In genomic region chr13:70865867-70866266, GRCm38 (mm10) we compare ENCODE assay signal across 34 mouse cellular contexts. TPM values are rescaled to one million over a fixed set of nuclear protein-coding genes. Genes with fewer than 3 reads are reported as not detected.
DNase-seq lines count a peak whose midpoint lies in the region; ATAC-seq and TF ChIP-seq lines count a peak whose summit lies in the region.
"Had no signal": no experiment of that assay in that cellular context is flagged by ENCODE, and none has a peak within 500 bp of the region (broad histone marks: within the 10 kb centered on the region; RNA-seq: fewer than 3 reads in every experiment).

No protein-coding gene starts in this region.

- H3K36me3 ChIP-seq in forebrain, postnatal 0 days (ENCODE audit: insufficient read depth), result no peaks in the 10 kb centered on the region
- no peaks in the 10 kb centered on the region for H3K36me3 ChIP-seq in forebrain, embryonic 15.5 days
- no peaks in the 10 kb centered on the region for H3K36me3 ChIP-seq in liver, postnatal 0 days (replicated peaks; ENCODE audit: insufficient read depth, low read length)
- no peaks in the 10 kb centered on the region for H3K36me3 ChIP-seq in liver, embryonic 11.5 days (ENCODE audit: control insufficient read depth, insufficient read depth, low read length)
- H3K36me3 ChIP-seq in limb, embryonic 10.5 days, result no peaks in the 10 kb centered on the region
- H3K36me3 ChIP-seq: embryonic facial prominence, embryonic 13.5 days; forebrain, embryonic 10.5 days; heart, embryonic 15.5 days; hindbrain, embryonic 13.5 days; limb, embryonic 12.5 days; liver, embryonic 13.5 days; neural tube, embryonic 12.5 days had no signal

- no peaks in the 10 kb centered on the region for H3K9me3 ChIP-seq in forebrain, postnatal 0 days (ENCODE audit: low read length)
- no peaks in the 10 kb centered on the region for H3K9me3 ChIP-seq in forebrain, embryonic 15.5 days
- H3K9me3 ChIP-seq in liver, postnatal 0 days (ENCODE audit: low read length), result no peaks in the 10 kb centered on the region
- no peaks in the 10 kb centered on the region for H3K9me3 ChIP-seq in liver, embryonic 11.5 days (ENCODE audit: control insufficient read depth, low read length)
- H3K9me3 ChIP-seq in limb, embryonic 10.5 days (replicated peaks), result no peaks in the 10 kb centered on the region
- H3K9me3 ChIP-seq: embryonic facial prominence, embryonic 13.5 days; forebrain, embryonic 10.5 days; heart, embryonic 15.5 days; hindbrain, embryonic 13.5 days; limb, embryonic 12.5 days; liver, embryonic 13.5 days; neural tube, embryonic 12.5 days had no signal

- no peak overlapping the region for H3K9ac ChIP-seq in forebrain, postnatal 0 days
- no peak overlapping the region for H3K9ac ChIP-seq in forebrain, embryonic 15.5 days (replicated peaks)
- no peak overlapping the region for H3K9ac ChIP-seq in liver, postnatal 0 days (replicated peaks)
- H3K9ac ChIP-seq in liver, embryonic 11.5 days (ENCODE audit: low read depth, low read length), result no peak overlapping the region
- H3K9ac ChIP-seq: embryonic facial prominence, embryonic 13.5 days; heart, embryonic 15.5 days; hindbrain, embryonic 13.5 days; limb, embryonic 12.5 days; liver, embryonic 13.5 days; neural tube, embryonic 12.5 days had no signal

- ATAC-seq in forebrain, postnatal 0 days, result no peak
- no peak for ATAC-seq in forebrain, embryonic 15.5 days (replicated peaks)
- ATAC-seq in liver, postnatal 0 days, result no peak
- no peak for ATAC-seq in liver, embryonic 11.5 days (replicated peaks; ENCODE audit: low FRiP score)
- ATAC-seq: intestine, postnatal 0 days; midbrain, embryonic 16.5 days had no signal

- no peaks in the 10 kb centered on the region for H3K27me3 ChIP-seq in forebrain, postnatal 0 days (ENCODE audit: insufficient read depth, low read length)
- H3K27me3 ChIP-seq in forebrain, embryonic 15.5 days, result no peaks in the 10 kb centered on the region
- H3K27me3 ChIP-seq in liver, postnatal 0 days (ENCODE audit: insufficient read depth, low read length), result no peaks in the 10 kb centered on the region
- no peaks in the 10 kb centered on the region for H3K27me3 ChIP-seq in liver, embryonic 11.5 days (replicated peaks; ENCODE audit: control insufficient read depth, insufficient read depth, low read length)
- no peaks in the 10 kb centered on the region for H3K27me3 ChIP-seq in limb, embryonic 10.5 days (ENCODE audit: low read depth, poor library complexity, severe bottlenecking)
- H3K27me3 ChIP-seq: CH12.LX; embryonic facial prominence, embryonic 13.5 days; heart, embryonic 15.5 days; hindbrain, embryonic 13.5 days; limb, embryonic 12.5 days; liver, embryonic 13.5 days; neural tube, embryonic 12.5 days had no signal

- DNase-seq in adrenal gland, adult 2 months, result peak; percentile 15
- no peak for DNase-seq in adrenal gland, postnatal 4 days (ENCODE audit: low spot score in 2 of 2)
- peak; percentile 13 for DNase-seq in forebrain, postnatal 0 days
- DNase-seq in liver, postnatal 0 days, result peak; percentile 31
- no peak for DNase-seq in liver, embryonic 11.5 days (ENCODE audit: low spot score)
- peak; percentile 4 for DNase-seq in limb, embryonic 10.5 days (ENCODE audit: low spot score)
- DNase-seq: cerebellum, adult 11-12 months; cerebellum, adult 9-11 months; gastrocnemius, postnatal 14 days; heart, postnatal 36 days; kidney, adult 9 months; kidney, postnatal 10 days; layer of hippocampus, postnatal 36 days; liver, embryonic 13.5 days; lung, adult 2 months; lung, postnatal 10 days; right cerebral cortex, postnatal 14 days had no signal

- no peak overlapping the region for H3K4me2 ChIP-seq in forebrain, postnatal 0 days (ENCODE audit: low read depth)
- H3K4me2 ChIP-seq in forebrain, embryonic 15.5 days (replicated peaks), result no peak overlapping the region
- no peak overlapping the region for H3K4me2 ChIP-seq in liver, postnatal 0 days (ENCODE audit: low read depth, low read length)
- no peak overlapping the region for H3K4me2 ChIP-seq in liver, embryonic 11.5 days
- H3K4me2 ChIP-seq: embryonic facial prominence, embryonic 13.5 days; heart, embryonic 15.5 days; hindbrain, embryonic 13.5 days; limb, embryonic 12.5 days; liver, embryonic 13.5 days; neural tube, embryonic 12.5 days had no signal

- no peak overlapping the region for H3K4me3 ChIP-seq in forebrain, postnatal 0 days (ENCODE audit: low read depth, low read length)
- no peak overlapping the region for H3K4me3 ChIP-seq in forebrain, embryonic 15.5 days
- no peak overlapping the region for H3K4me3 ChIP-seq in liver, postnatal 0 days (ENCODE audit: low read depth, low read length)
- no peak overlapping the region for H3K4me3 ChIP-seq in liver, embryonic 11.5 days (ENCODE audit: low read depth, low read length)
- H3K4me3 ChIP-seq in limb, embryonic 10.5 days, result no peak overlapping the region
- H3K4me3 ChIP-seq: embryonic facial prominence, embryonic 13.5 days; forebrain, embryonic 10.5 days; heart, embryonic 15.5 days; hindbrain, embryonic 13.5 days; limb, embryonic 12.5 days; liver, embryonic 13.5 days; myocyte; neural tube, embryonic 12.5 days had no signal

- H3K27ac ChIP-seq in forebrain, postnatal 0 days (ENCODE audit: low read depth, low read length), result no peak overlapping the region
- H3K27ac ChIP-seq in forebrain, embryonic 15.5 days (replicated peaks), result no peak overlapping the region
- no peak overlapping the region for H3K27ac ChIP-seq in liver, postnatal 0 days (ENCODE audit: low read depth)
- no peak overlapping the region for H3K27ac ChIP-seq in liver, embryonic 11.5 days (ENCODE audit: low read depth, low read length)
- H3K27ac ChIP-seq in limb, embryonic 10.5 days, result no peak overlapping the region
- H3K27ac ChIP-seq: embryonic facial prominence, embryonic 13.5 days; forebrain, embryonic 10.5 days; heart, embryonic 15.5 days; hindbrain, embryonic 13.5 days; limb, embryonic 12.5 days; liver, embryonic 13.5 days; macrophage; neural tube, embryonic 12.5 days had no signal

- TF ChIP-seq CTCF in forebrain, postnatal 0 days (IDR thresholded peaks at IDR 0.05; ENCODE audit: low read depth), result no peak
- TF ChIP-seq CTCF in liver, postnatal 0 days (IDR thresholded peaks at IDR 0.05; ENCODE audit: low read depth), result no peak

- H3K4me1 ChIP-seq in forebrain, postnatal 0 days (ENCODE audit: insufficient read depth), result no peaks in the 10 kb centered on the region
- H3K4me1 ChIP-seq in forebrain, embryonic 15.5 days, result peaks cover 6% of the 10 kb centered on the region; the same call in 1 of the 2 replicates
- H3K4me1 ChIP-seq in liver, postnatal 0 days (ENCODE audit: insufficient read depth), result peaks cover 5% of the 10 kb centered on the region; the same call in 1 of the 2 replicates
- H3K4me1 ChIP-seq in liver, embryonic 11.5 days (replicated peaks; ENCODE audit: control insufficient read depth, insufficient read depth, low read length), result no peaks in the 10 kb centered on the region
- H3K4me1 ChIP-seq in limb, embryonic 10.5 days, result no peaks in the 10 kb centered on the region
- H3K4me1 ChIP-seq: embryonic facial prominence, embryonic 13.5 days; hindbrain, embryonic 13.5 days; limb, embryonic 12.5 days; liver, embryonic 13.5 days; neural tube, embryonic 12.5 days had no signal

- 55% methylated on average over 5 of the region's 5 CpGs for WGBS in forebrain, postnatal 0 days
- 59% methylated on average over 5 of the region's 5 CpGs for WGBS in forebrain, embryonic 15.5 days
- WGBS in liver, postnatal 0 days (ENCODE audit: insufficient replicate concordance), result 64% methylated on average over 5 of the region's 5 CpGs
- WGBS in liver, embryonic 11.5 days, result 81% methylated on average over 5 of the region's 5 CpGs
- 88% methylated on average over 5 of the region's 5 CpGs for WGBS in limb, embryonic 10.5 days

- no peak for TF ChIP-seq EP300 in liver, postnatal 0 days (IDR thresholded peaks at IDR 0.05; ENCODE audit: low read depth)

RNA-seq across cellular contexts. Expression of gene Adamts16, which starts 24.3 kb away (rescaled TPM):
- under 1 TPM; 0.17 to 0.29 TPM for total RNA-seq in adrenal gland, adult 2 months (2021)
- 0.38 and 0.46 TPM in 2 replicates for polyA plus RNA-seq in adrenal gland, adult 2 months (2012; rRNA removed)
- total RNA-seq in adrenal gland, postnatal 4 days (2021), result 10 to 100 TPM in 1 of 2 experiments, 1 to 10 TPM in 1; 2.9 to 10.1 TPM
- 1.7 and 3.8 TPM in 2 replicates for total RNA-seq in forebrain, postnatal 0 days (2014; rRNA removed)
- 0.57 and 1.0 TPM in 2 replicates for polyA plus RNA-seq in forebrain, postnatal 0 days (2015; fragmentation: Nextera tagmentation; extraction: Ambion mirVana)
- 0.45 and 0.65 TPM in 2 replicates for polyA plus RNA-seq in forebrain, embryonic 15.5 days (2015; fragmentation: Nextera tagmentation; extraction: Ambion mirVana)
- polyA plus RNA-seq in liver, postnatal 0 days (2015; fragmentation: Nextera tagmentation; extraction: Ambion mirVana), result 0.13 and 0.23 TPM in 2 replicates
- 0.14 and 0.19 TPM in 2 replicates for polyA plus RNA-seq in liver, embryonic 11.5 days (2014; fragmentation: Nextera tagmentation; extraction: Ambion mirVana)
- 1.5 and 1.9 TPM in 2 replicates for polyA plus RNA-seq in limb, embryonic 10.5 days (2016; fragmentation: Nextera tagmentation; extraction: Ambion mirVana)
- total RNA-seq: CH12.LX; common myeloid progenitor, adult 5-6 weeks; granulocyte monocyte progenitor cell, adult 5-6 weeks; heart, postnatal 36 days; megakaryocyte-erythroid progenitor cell, adult 5-6 weeks had no signal
- polyA plus RNA-seq: C2C12; macrophage; small intestine, adult 2 months had no signal

Comparison
In these comparisons a context has a peak if more than half of its experiments do, and no peak if none do; other contexts are left out.
1. DNase-seq: peak in adrenal gland, adult 2 months (single experiment), forebrain, postnatal 0 days (single experiment), liver, postnatal 0 days (single experiment) and limb, embryonic 10.5 days (single experiment); none in adrenal gland, postnatal 4 days (0 of 2) and liver, embryonic 11.5 days (single experiment).